Mouse (Mus musculus): ENCODE data around the gene Itga10.
"Not testable (repeated sequence)": the region's sequence is repeated elsewhere in the genome, so short reads cannot be mapped to it uniquely, and the experiment has no call there.

Itga10 gene

DNA sequence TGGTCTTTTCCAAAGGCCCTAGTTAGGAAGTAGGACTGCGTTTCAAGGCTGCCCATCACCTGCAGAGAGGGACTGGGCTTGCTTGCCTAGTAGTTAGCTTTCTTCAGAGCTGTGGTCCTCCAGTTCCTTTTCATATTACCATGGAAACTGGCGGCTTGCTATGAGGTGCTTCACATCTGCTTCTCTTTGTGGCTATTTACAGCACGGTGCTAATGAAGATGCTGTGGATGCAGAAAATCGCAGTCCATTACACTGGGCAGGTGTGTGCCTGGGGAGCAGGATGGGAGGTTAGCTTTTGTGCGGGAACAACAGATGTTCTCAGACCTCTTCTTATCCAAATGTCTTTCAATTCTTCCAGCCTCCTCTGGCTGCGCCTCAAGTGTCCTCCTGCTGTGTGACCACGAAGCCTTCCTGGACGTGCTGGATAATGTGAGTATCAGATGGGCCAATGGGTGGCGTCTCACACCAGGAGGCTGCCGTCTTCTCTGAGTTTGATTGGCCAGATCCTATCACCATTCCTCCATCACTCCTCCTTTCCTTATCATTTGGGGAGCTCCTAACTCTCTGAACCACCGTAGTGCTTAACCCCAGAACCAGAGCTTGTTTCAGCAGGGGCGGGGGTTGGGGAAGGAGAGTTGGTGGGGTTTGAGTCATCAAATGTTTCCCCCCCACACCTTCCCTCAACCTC is 35.0 kb downstream of the Itga10 start:
- no peak for DNase-seq

DNA sequence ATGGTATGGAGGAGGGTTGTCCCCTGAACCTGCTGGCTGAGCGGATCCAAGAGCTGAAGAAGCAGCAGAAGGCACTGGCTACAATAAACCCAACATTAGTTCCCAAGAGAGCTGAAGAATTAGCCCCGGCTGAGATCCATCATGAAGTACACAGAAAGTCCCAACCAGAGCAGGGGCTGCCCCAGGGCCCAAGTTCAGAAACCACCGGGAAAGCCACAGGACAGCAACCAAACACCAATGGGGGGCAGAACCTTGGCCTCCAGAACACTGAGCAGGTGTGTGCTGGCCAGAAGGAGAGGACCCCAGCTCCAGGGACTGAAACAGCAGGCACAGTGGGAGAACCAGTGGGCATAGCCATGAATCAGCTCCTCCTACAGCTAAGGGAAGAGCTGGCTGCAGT is 38.1 kb downstream of the Itga10 start:
- no peak for DNase-seq

DNA sequence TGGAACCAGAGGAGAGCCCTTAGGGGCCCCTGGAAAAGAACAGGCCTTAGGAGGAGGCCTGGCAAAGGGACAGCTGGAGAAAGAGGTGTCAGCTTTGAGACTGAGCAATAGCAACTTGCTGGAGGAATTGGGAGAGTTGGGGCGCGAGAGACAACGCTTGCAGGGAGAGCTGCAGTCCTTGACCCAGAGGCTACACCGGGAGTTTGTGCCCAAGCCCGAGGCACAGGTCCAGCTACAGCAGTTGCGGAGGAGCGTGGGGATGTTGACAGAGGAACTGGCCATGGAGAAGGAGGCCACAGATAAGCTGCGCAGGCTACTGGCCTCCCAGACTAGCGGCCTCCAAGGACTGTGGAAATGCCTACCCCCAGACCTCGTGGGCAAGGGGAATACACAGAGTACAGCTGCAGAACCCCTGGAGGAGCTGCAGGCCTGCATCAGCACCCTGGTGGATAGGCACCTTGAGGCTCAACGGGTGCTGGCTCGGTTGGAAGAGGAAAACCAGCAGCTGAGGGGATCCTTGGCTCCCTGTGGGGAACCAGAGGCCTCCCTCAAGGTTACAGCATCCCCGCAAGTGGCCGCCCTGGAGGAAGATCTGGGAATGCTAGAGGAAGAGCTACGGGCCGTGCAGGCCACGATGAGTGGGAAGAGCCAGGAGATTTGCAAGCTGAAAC is 38.9 kb downstream of the Itga10 start:
- no peak for DNase-seq

DNA sequence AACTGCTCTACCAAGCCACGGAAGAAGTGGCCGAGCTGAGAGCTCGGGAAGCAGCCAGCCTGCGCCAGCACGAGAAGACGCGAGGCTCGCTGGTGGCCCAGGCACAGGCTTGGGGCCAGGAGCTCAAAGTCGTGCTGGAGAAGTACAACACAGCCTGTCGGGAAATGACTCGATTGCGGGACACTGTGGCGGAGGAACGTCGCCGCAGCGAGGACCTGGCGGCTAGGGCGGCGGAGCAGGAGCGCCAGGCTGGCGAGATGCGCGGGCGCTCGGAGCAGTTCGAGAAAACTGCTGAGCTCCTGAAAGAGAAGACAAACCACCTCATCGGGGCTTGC is 39.4 kb downstream of the Itga10 start:
- no peak for DNase-seq

DNA sequence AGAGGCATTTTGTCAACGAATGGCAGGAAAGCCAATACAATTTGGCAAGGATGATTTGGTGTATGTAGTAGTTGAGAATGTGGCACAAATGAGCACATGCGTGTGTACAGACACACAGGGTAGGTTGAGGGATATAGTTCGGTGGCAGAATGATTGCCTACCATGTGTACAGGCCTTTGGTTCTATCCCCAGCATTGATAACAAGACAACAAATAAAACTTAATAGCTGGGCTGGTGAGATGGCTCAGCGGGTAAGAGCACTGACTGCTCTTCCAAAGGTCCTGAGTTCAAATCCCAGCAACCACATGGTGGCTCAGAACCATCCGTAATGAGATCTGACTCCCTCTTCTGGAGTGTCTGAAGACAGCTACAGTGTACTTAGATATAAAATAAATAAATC is 40.7 kb downstream of the Itga10 start:
- DNase-seq, result not testable (repeated sequence)

DNA sequence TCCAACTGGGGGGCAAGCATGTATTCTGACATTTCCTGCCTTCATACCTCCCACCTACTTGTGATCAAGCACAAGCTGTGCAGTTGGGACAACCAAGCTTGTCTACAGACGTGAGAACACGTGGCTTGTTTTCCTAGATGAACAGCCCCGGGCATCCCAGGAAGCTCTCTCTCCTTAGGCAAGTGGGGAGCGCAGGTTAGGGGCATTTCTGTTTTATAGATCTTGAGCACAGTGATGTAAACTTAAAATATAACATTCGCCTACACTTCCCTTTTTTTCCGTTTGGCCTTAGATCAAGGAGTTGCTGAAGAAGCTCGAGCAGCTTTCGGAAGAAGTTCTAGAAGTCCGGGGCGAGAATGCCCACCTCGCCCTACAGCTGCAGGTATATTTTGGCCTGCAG is 43.5 kb downstream of the Itga10 start:
- no peak for DNase-seq

DNA sequence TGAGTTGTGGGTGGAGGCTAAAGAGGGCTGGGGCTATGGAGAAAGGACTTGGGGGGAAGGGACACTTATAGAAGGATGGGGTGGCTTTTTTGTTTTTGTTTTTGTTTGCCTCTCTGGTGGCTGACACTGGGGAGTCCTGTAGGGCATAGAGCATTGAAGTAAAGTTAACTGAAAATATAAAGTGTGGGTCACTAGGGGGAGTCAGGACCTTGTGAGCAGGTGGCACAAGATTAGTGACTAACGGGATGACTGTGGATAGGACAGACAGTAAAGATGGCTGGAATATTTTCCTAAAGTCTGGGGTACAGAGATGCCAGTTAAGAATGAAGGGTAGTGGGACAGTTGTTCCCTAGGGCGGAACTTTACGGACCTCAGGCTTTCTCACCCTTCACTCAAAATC is 44.9 kb downstream of the Itga10 start:
- DNase-seq, result no peak

DNA sequence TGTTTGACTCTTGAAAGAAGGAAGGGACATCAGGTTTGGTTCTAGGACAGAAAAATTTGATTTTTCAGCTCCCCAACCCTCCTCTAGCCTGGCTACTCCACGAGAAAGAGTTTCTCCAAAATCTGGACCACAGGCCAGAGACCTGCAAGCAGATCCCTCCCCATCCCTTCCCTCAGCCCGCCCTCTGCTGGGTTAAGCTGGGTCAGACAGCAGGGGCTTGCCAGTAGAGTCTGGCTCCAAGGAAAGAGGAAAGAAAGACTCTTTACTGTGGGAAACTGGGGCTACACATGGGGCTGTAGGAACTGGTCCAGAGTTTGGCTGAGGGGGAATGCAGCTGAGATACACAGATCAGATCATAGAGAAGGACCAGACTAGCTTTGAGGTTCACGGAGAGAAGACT is 47.1 kb downstream of the Itga10 start:
- no peak for DNase-seq

DNA sequence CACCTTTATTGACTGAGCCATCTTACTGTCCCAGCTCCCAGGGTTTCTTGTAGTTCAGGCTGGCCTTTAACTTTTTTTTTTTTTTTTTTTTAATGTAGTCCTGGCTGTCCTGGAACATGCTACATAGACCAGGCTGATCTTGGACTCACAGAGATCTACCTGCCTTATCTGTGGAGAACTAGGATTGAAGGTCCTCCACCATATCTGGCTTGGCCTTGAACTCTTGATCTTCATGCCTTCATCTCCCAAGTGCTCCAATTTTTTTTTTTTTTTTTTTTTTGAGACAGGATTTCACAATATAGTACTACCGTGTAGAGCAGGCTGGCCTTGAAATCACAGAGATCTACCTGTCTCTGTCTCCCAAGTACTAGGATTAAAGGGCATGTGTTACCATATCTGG is 48.2 kb downstream of the Itga10 start:
- DNase-seq, result no peak

DNA sequence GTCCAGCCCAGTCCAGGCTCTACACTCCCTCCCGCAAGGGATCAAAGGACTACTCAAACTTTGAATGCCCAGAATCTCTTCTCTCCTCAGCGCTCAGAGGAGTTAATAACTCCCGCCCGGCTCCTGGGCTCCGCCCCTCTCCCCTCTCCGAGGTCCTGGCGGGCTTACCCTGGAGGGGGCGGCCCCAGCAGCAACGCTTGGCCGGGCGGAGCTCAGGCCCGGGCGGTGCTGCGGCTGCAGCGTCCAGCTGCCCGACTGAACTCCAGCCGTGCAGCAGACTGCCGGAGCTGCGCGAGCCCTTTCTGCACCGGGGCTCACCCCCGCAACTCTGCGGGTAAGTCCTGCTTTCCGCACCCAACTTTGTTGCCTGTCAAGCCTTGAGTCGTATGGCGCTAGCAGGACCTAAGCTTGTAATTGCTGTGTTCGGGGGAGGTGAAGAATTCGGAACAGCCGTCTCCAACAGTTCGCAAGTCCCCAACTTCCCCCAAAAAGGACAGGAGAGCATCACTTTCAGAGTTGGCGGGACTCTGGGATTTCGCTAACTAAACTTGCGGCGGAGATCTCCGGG is 50.9 kb downstream of the Itga10 start, which contains the start of gene Pias3:
TSS of gene Pias3 (plus strand) at position 187 of the 568 bp plus-strand sequence.
- peak; percentile 91 for DNase-seq

DNA sequence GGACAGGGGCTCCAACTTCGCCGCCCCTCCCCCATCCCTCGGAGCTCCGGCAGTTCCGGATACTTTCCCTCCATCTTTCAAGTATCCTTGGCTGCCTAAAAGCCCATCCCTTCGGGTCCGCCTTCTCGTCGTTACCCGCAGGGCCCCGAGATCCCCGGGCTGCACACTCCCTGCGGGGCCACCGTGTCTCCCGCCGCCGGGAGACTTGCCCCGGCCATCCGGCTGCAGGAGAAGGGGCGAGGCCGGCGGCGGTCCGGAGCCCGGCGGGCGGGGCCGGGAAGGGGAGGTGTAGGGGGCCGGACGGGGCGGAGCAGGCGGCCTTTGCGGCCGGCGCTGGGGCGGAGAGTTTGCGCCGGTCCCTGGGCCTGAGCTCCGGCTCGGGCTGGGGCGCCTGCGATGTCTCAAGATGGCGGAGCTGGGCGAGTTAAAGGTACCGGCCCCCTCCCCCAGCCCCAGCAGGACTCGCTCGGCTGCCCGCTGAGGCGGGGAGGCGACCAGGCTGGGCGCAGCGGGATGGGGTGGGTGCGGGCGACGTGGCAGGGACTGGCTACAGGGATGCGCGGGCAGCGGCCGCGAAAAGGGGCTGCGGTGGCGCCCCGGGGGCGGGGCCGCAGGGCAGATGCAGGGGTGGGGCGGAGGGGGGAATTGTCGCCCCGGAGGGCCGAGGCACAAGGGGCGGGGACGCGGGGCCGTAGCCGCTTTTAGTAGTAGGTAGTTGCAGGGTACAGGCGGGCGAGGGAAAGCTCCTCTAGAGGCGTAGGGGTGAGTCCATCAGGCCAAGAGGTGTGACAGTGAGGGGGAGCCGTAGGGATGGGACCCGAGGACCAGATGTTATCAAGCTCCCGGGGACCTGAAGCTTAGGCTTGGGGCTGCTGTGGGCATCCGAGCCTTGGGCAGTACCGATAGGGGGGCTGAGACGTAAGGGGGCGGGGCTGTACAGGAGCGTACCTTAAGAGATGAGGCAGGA is 51.7 kb downstream of the Itga10 start:
- DNase-seq, result peak; percentile 92

DNA sequence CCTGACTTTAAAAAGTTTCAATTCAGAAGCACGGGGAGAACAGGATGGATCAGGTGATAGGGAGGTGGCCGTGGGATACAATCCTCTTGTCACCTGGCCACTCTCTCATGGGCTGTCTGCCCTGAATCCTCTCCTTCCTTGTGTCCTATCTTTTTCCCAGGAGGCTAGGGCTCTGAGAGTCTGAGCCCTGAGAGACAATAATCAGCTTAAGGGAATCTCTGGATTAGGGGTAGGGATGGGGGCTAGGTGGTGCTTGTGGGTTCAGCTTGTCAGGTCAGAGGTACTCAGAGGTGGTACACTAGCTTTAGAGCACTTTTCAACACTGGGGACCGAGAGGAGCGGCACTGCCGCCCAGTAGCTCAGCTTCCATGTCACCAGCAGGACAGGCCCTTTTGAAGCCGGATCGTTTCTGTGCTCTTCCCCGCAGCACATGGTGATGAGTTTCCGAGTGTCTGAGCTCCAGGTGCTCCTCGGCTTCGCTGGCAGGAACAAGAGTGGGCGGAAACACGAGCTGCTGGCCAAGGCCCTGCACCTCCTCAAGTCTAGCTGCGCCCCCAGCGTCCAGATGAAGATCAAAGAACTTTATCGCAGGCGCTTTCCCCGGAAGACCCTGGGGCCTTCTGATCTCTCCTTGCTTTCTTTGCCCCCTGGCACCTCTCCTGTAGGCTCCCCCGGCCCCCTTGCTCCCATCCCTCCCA is 53.8 kb downstream of the Itga10 start:
- no peak for DNase-seq

DNA sequence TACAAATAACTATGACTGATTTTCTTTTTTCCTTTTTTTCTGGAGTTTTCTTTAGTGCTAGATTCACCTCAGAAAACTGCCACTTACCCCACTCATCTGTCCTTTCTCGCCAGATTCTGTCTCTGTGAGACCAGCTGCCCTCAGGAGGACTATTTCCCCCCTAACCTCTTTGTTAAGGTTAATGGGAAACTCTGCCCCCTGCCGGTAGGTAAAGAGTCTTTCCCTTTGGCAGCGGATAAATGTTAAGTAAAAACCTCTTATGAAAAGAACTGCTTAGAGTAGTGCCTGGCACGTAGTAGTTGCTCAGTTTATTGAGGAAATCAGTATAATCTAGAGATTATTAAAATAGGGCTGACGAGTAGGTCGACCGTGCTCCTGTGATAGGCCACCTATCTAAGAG is 55.0 kb downstream of the Itga10 start:
- DNase-seq, result no peak

DNA sequence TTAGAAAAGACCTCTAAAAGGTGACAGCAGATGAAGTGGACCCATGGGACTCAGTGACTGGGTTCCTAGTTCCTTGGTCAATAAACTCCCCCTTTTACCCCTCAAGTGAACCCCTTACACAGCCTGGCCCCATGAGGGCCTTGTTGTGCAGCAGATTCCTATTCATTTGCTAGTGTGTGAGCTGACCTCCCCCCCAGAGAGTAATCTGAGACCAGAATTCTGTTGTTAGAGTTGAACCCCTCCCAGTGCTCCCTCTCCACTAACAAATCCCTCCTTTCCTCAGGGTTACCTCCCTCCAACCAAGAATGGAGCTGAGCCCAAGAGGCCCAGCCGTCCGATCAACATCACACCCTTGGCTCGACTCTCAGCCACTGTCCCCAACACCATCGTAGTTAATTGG is 55.6 kb downstream of the Itga10 start:
- DNase-seq, result no peak

DNA sequence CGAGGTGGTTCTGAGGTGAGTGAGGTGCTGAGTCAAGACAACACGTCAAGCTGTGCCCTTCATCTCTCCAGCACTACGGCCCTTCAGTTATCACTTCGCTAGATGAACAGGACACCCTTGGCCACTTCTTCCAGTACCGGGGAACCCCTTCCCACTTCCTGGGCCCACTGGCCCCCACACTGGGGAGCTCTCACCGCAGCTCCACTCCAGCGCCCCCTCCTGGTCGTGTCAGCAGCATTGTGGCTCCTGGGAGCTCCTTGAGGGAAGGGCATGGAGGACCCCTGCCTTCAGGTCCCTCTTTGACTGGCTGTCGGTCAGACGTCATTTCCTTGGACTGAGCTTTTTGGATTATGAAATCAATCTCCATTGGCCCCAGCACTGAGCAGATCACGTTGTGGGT is 59.4 kb downstream of the Itga10 start:
- no peak for DNase-seq

DNA sequence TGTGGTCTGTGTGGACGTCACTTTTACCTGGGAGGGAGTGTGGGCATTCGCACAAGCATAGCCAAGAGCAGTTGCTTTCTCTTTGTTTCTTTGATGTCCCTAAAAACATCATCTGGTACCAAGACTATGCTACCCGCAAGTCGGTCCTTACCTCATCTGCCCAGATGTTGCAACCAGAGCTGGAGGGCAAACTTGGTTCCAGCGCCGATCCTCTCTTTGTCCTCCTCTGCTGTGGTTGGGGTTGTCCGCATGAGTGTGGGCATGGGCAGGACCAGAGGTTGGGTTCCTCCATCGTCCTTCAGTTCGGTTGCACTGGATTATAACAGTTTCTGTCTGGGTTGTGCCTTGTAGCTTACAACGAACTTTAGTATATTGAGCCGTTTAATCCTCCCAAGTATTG is 60.8 kb downstream of the Itga10 start:
- DNase-seq, result no peak

DNA sequence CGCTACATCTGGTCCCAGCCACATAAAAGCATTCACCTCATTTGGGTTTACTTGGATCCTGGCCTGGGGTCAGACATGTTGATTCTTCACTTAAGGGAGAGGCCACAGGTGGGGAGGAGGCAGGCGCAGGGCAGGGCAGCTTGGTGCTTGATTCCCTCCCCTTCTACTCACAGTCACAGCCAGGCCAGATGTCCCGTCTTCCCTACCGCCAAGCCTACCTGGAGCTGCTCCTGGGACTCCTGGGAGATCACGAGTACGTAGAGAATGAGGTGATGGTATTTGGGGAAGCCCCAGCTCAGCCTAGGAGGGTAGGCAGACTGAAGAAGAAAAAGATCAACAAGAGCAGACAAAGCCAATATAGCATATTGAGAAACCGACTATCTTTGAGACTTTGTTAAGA is 61.6 kb downstream of the Itga10 start:
- no peak for DNase-seq

DNA sequence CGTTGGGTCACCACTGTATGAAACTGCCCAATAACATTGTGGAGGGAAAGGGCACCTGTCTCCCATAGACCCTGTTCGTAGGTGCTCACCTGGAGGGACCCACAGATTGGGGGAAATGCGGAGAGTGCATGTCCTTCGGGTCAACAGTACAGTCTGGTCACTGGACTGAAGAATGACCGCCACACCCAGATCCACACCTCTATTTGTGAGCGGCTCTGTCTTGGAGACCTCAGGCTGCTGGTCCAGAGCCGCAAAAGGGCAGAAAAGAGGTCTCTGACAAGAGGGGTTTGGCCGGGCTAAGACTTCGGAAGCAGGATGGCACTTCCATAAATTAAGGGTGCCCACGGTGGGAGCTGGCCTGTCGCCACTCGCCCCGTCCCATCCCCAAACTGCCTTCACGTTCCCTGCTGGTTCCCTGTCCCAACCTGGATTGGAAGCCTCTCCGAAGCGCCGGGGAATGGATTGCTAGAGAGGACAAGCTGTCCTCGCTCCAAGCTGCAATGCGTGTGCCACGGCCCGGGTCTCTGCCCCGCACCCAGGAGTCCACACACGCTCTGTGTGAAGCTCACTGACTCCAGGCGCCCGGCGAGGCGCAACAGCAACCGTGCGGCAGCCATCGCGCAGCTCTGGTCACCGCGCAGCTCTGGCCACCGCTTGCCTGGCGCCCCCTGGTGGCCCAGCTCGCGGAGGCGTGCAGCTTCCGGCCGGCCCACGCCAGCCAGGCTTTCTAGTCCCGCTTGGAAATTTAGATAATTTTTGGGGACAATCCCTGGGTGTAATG is 62.7 kb downstream of the Itga10 start, which contains the start of gene Nudt17:
TSS of gene Nudt17 (minus strand) at position 660 of the 781 bp plus-strand sequence.
- DNase-seq, result peak; percentile 81

DNA sequence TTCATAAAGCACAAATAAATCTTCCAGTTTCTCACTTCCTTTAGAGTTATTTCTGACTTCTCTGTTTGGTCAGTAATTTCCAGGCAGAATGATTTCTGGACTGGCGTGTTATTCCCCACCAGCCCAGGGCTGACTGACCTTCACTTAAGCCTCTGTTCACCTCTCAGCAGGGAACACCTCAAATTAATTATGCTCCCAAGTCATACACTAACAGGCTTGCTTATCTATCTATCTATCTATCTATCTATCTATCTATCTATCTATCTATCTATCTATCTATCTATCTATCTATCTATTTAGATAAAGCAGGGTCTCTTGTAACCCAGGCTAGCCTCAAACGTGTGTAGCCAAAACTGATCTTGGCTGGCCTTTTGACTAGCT is 63.3 kb downstream of the Itga10 start:
- no peak for DNase-seq

Measured in kidney, adult 9 months (tissue).